Comparison of ENCODE assay signal across 8 mouse cellular contexts in the genomic region with DNA sequence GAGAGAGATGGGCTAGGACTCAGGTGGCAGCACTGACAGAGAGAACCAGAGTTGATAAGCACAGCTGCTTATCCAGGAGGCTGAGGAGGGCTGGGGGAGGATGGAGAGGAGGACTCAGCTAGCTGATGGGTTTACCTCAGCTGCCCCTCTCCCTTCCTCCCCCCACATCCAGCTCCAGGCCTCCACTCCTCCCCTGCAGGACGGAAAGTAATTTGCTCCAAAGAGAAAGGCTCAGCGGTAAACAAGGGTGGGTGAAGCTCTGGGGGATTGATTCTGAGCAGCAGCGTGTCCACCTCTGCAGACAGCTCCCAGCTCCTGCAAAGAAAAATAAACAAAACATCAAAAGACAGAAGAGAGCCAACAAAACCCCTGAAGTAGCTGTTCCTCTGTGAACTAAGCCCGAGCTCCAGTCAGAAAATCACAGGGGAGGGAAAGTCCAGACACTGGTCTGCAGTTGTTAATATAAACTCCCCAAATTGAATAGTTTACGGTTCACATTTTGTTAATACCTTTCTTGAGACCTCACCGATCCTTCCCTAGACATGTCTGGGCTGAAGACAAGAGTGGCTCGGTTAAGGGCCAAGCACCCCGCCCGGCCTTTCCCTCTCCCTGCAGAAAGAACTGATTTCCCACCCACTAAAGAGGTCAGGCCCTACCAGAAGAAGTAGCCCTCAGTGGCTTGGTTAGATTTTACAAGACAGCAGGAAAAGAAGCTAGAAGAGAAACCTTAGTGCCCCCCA. TPM values are rescaled to one million over a fixed set of nuclear protein-coding genes. Genes with fewer than 3 reads are reported as not detected.
DNase-seq lines count a peak whose midpoint lies in the region; ATAC-seq and TF ChIP-seq lines count a peak whose summit lies in the region.

No protein-coding gene starts in this region.

- DNase-seq in layer of hippocampus, postnatal 14 days (ENCODE audit: low spot score in 2 of 2): peak; percentile 26 to 40
- no peak for DNase-seq in layer of hippocampus, adult 18-20 months (ENCODE audit: low spot score in 2 of 2)
- peak; percentile 55 for DNase-seq in lung, postnatal 10 days
- DNase-seq in thymus, adult 2 months: no peak
- no peak for DNase-seq in cerebellum, postnatal 25 days

- 14% methylated on average over 9 of the region's 9 CpGs for WGBS in embryonic facial prominence, embryonic 15.5 days
- WGBS in hindbrain, embryonic 13.5 days: 7% methylated on average over 9 of the region's 9 CpGs
- 15% methylated on average over 9 of the region's 9 CpGs for WGBS in stomach, embryonic 16.5 days
- 91% methylated on average over 9 of the region's 9 CpGs for WGBS in thymus, adult 2 months

- peak overlapping the region; percentile 68 for H3K27ac ChIP-seq in embryonic facial prominence, embryonic 15.5 days (replicated peaks)
- peak overlapping the region; percentile 88 for H3K27ac ChIP-seq in hindbrain, embryonic 13.5 days
- peak overlapping the region; percentile 63 for H3K27ac ChIP-seq in stomach, embryonic 16.5 days (ENCODE audit: low read length)
- H3K27ac ChIP-seq in thymus, adult 2 months (ENCODE audit: control insufficient read depth, insufficient read depth, low read length): no peak overlapping the region

- H3K4me3 ChIP-seq in embryonic facial prominence, embryonic 15.5 days (replicated peaks): no peak overlapping the region
- no peak overlapping the region for H3K4me3 ChIP-seq in hindbrain, embryonic 13.5 days
- no peak overlapping the region for H3K4me3 ChIP-seq in stomach, embryonic 16.5 days (replicated peaks; ENCODE audit: low read length)
- H3K4me3 ChIP-seq in thymus, adult 2 months (ENCODE audit: control insufficient read depth, insufficient read depth, low read length): no peak overlapping the region

- H3K9ac ChIP-seq in embryonic facial prominence, embryonic 15.5 days: no peak overlapping the region
- 0 out of 2 replicates have a peak overlapping the region, but pooled peaks have one; percentile 19 for H3K9ac ChIP-seq in hindbrain, embryonic 13.5 days
- H3K9ac ChIP-seq in stomach, embryonic 16.5 days (ENCODE audit: low read length): 0 out of 2 replicates have a peak overlapping the region, but pooled peaks have one; percentile 12

- no peak overlapping the region for H3K4me2 ChIP-seq in embryonic facial prominence, embryonic 15.5 days (replicated peaks)
- H3K4me2 ChIP-seq in hindbrain, embryonic 13.5 days: peak overlapping the region; percentile 47; the same call in 1 of the 2 replicates
- peak overlapping the region; percentile 4; the same call in 1 of the 2 replicates for H3K4me2 ChIP-seq in stomach, embryonic 16.5 days (ENCODE audit: low read depth, low read length)

- no peak for TF ChIP-seq POLR2A in thymus, adult 2 months (IDR thresholded peaks at IDR 0.05; ENCODE audit: control insufficient read depth, extremely low read depth, insufficient read depth, low read length, poor library complexity)

- H3K4me1 ChIP-seq in embryonic facial prominence, embryonic 15.5 days: peaks cover 17% of the 10 kb centered on the region
- H3K4me1 ChIP-seq in hindbrain, embryonic 13.5 days (replicated peaks): peaks cover 37% of the 10 kb centered on the region
- H3K4me1 ChIP-seq in stomach, embryonic 16.5 days (ENCODE audit: control insufficient read depth, insufficient read depth, low read length): peaks cover 8% of the 10 kb centered on the region
- no peaks in the 10 kb centered on the region for H3K4me1 ChIP-seq in thymus, adult 2 months (replicated peaks; ENCODE audit: control insufficient read depth, insufficient read depth, low read length)

- TF ChIP-seq CTCF in thymus, adult 2 months (IDR thresholded peaks at IDR 0.05; ENCODE audit: borderline replicate concordance, control insufficient read depth, extremely low read depth, insufficient read depth, low read length, poor library complexity): no peak

- H3K9me3 ChIP-seq in embryonic facial prominence, embryonic 15.5 days (replicated peaks): no peaks in the 10 kb centered on the region
- H3K9me3 ChIP-seq in hindbrain, embryonic 13.5 days: 0 out of 2 replicates have a peak, but pooled peaks cover under 1% of the 10 kb centered on the region
- H3K9me3 ChIP-seq in stomach, embryonic 16.5 days (replicated peaks; ENCODE audit: control insufficient read depth, low read length): no peaks in the 10 kb centered on the region

- no peaks in the 10 kb centered on the region for H3K27me3 ChIP-seq in embryonic facial prominence, embryonic 15.5 days
- no peaks in the 10 kb centered on the region for H3K27me3 ChIP-seq in hindbrain, embryonic 13.5 days
- no peaks in the 10 kb centered on the region for H3K27me3 ChIP-seq in stomach, embryonic 16.5 days (ENCODE audit: control insufficient read depth, insufficient read depth, low read length)
- H3K27me3 ChIP-seq in thymus, adult 2 months (ENCODE audit: control insufficient read depth, insufficient read depth, low read length): no peaks in the 10 kb centered on the region

- 0 out of 2 replicates have a peak, but pooled peaks have one; percentile 19 for ATAC-seq in embryonic facial prominence, embryonic 15.5 days (ENCODE audit: insufficient number of reproducible peaks, low FRiP score, low TSS enrichment, low read depth)
- ATAC-seq in hindbrain, embryonic 13.5 days (ENCODE audit: low FRiP score): peak; percentile 79
- peak; percentile 60 for ATAC-seq in stomach, embryonic 16.5 days (ENCODE audit: insufficient read depth, low FRiP score)

- no peaks in the 10 kb centered on the region for H3K36me3 ChIP-seq in embryonic facial prominence, embryonic 15.5 days
- no peaks in the 10 kb centered on the region for H3K36me3 ChIP-seq in hindbrain, embryonic 13.5 days
- H3K36me3 ChIP-seq in stomach, embryonic 16.5 days (ENCODE audit: control insufficient read depth, insufficient read depth, low read length): no peaks in the 10 kb centered on the region
- no peaks in the 10 kb centered on the region for H3K36me3 ChIP-seq in thymus, adult 2 months (ENCODE audit: control insufficient read depth, insufficient read depth, low read length)

RNA-seq across cellular contexts. Expression of gene Inpp5f, which starts 19.6 kb away (rescaled TPM):
- total RNA-seq in layer of hippocampus, postnatal 14 days (2021): 100 to 1,000 TPM; 246 to 261 TPM
- total RNA-seq in layer of hippocampus, adult 18-20 months (2021): 100 to 1,000 TPM; 107 to 113 TPM
- polyA plus RNA-seq in embryonic facial prominence, embryonic 15.5 days (2015; fragmentation: Nextera tagmentation; extraction: Ambion mirVana): 15.6 and 18.8 TPM in 2 replicates
- polyA plus RNA-seq in hindbrain, embryonic 13.5 days (2015; fragmentation: Nextera tagmentation; extraction: Ambion mirVana): 305 and 308 TPM in 2 replicates
- 18.5 and 20.2 TPM in 2 replicates for polyA plus RNA-seq in stomach, embryonic 16.5 days (2015; fragmentation: Nextera tagmentation; extraction: Ambion mirVana)
- polyA plus RNA-seq in thymus, adult 2 months (2012; rRNA removed): 3.8 and 4.1 TPM in 2 replicates

Comparison
In these comparisons a context has a peak if more than half of its experiments do, and no peak if none do; other contexts are left out.
1. DNase-seq: peak in layer of hippocampus, postnatal 14 days (2 of 2) and lung, postnatal 10 days (single experiment); none in layer of hippocampus, adult 18-20 months (0 of 2), thymus, adult 2 months (single experiment) and cerebellum, postnatal 25 days (0 of 2).
2. ATAC-seq: peak in every context shown above with its lines; median percentile 79 in hindbrain, embryonic 13.5 days; 60 in stomach, embryonic 16.5 days; 19 in embryonic facial prominence, embryonic 15.5 days.
3. RNA of gene Inpp5f, which starts 19.6 kb away (polyA plus RNA-seq): 305 to 308 TPM in hindbrain, embryonic 13.5 days; 18.5 to 20.2 TPM in stomach, embryonic 16.5 days, 15.6 to 18.8 TPM in embryonic facial prominence, embryonic 15.5 days and 3.8 to 4.1 TPM in thymus, adult 2 months; every median in the first group is over 10 times any median in the second.